Mouse (Mus musculus): ENCODE measurements at regions not wholly inside any gene's neighbourhood (a gene's known extent, or its start where the extent isn't known, plus 50 kb on each side); places are given as distances from the start of the nearest gene placed in this dataset.

DNA sequence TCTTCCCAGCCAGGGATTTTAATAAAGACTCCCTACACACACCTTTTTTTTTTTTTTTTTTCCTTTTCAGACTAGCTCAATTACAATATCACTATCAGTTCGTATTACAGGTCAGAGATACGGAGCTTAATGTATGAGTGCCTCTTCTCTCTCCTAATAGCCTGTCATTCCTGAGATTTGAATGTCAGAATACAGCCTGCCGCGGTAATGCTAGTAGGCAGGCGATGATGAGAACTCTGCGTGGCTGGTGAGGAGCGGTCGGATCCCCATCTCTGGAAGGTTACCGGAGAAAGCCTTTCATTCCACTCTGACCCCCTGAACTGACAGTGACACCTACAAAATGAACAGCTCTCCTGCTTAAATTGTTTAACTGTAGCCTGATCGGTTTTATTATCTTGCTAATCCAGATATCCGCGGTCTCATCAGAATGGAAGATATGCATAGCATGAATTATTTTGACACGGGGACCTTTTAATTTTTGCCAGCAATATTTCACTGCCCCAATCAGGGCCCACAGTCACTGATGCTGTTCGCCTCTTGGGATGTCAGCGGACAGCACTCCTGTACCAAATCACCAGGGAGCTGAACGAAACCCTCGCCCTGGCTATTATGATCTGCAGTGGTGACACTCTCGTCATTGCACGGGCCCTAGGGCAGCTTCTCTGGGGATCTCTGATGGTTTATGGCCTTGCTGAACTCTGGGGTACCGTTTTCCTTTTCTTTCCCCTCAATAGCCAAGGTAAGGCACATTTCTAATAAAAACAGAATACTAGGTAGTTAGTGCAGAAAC, 690.9 kb downstream of the 1700064H15Rik start:
- no peak for DNase-seq

DNA sequence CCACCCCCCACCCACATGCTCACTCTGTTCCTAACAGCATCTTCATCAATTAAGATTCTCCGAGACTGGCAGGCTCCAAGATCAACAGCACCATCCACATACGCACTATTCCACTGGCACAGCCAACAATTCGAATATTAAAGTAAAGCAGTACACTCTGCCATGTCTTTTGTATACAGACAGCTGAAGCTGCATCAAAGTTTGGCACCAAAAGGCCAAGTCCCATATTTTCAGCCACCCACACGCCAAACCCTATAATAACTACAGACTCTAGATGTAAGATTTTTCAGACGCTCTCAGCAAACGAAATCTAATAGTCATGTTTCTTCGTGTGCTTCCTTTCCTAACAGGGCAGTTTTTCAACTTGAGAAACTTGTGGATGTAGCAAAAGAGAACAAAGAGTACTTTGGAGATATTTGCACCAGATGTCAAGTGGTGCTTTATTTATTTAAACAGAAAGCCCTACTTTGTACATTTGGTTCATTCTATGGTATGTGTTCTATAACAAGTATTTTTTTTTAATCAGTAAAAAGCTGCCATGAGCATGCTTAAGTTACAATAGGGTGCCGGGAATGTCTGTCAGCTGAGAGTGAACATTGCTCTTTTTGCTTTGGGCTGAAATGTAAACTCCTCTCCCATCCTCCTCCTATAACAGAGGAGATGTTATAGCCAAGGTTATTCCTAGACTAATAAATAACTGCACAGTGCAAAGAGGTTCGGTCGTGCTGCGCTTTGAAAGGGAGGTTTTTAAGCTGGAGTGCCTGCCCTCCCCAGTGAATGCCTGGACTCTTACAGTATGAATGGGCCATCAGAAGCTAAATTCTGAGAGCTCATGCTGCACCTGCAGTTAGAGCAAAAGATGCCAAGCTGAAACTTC, 686.9 kb downstream of the 1700064H15Rik start:
- no peak for DNase-seq

DNA sequence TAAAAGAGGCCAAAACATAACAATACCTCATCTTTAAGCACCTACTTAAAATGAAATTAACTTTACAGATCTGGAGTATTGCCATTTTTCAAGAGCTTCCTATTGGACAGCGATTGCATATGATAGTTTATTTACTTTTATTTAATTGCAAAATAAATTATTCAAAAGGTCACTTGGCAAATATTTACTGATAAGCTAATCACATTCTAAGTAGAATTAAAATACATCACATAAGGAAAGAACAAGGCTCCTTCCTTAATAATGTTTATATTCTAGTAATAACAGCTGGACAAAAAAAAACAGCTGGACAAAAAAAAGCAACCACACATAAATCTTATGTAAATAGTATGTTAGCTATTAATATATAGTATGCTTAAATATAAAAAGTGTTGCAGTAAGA, 668.1 kb downstream of the 1700064H15Rik start:
- DNase-seq: no peak

DNA sequence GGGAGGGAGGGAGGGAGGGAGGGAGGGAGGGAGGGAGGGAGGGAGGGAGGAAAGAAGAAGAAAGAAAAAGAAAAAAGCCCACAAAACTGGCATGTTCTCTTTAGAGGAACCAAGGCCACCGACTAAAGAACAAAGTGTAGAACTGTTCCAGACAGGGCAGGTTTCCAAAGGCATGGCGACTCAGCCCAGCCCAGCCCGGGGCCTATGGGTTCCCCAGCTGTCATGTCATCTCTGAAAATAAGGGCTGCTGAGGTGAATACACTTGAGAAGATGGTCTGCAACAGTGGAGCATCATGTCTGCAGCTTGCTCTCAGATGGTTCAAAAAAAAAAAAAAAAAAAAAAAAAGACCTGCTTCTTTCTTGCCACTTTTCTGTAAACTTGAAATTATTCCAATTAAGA, 639.8 kb downstream of the 1700064H15Rik start:
- DNase-seq: no peak

DNA sequence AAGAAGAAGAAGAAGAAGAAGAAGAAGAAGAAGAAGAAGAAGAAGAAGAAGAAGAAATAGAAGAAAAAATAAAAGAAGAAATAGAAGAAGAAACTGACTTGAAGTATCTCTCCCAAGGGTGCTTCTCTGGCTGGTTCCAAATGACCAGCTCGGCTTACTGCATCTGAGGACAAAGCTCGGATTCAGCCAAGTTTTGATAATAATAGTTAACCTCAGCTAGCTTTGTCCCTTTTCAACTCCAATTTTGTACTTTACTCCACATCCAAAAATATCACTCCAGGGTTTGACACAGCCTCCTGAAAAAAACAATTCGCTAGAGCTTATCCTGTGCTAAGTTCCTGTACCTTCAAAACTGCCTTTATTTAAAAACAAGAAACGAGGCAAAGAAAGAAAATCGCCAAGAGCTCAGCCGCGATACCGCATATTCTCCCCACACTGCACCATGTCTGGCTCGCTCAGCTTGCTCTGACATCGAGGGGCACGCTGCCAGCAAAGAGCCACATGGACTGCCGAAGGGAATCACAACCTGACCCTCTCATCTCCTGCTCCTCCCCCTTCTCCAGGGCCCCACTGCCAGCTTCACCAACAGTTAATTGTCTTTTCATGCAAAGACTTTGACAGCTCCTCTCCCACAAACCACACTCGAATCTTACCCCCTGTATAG, 638.8 kb downstream of the 1700064H15Rik start:
- DNase-seq: peak; percentile 55

DNA sequence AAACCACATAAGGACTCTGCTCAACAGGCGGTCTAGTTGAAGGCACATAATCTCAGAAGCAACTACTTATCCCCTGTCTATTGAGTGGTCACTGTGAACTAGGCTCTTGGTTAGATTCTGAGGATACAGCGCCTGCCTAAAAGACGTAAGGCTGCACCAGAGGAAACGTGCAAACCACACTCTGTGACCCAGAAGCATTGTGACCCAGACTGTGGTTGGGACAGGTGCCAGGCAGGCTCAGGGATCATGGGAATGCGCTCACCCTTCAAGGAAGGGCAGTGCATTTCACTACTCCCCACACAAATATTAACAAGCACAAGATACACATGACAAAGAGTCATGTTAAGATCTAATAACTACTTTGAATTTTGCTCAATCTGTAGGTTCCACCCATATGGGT, 628.3 kb downstream of the 1700064H15Rik start:
- DNase-seq: peak; percentile 23

DNA sequence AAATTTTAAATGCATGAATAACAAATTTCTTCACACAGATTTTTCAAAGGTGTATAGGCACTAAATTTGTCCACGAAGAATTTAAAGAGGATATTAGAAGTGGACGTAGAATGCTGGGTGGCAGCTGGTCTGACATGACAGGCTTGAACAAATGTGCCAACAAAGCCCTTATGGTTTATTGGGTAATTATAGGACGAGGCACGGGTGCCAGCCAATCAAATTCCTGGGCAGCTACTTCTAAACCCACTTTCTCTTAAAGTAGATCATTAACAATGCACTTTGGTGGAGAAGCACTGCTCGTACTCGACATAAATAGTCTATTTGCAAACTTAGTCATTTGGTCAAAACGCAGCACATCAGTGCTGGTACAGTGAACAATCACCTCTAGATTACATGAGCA, 626.4 kb downstream of the 1700064H15Rik start:
- no peak for DNase-seq

DNA sequence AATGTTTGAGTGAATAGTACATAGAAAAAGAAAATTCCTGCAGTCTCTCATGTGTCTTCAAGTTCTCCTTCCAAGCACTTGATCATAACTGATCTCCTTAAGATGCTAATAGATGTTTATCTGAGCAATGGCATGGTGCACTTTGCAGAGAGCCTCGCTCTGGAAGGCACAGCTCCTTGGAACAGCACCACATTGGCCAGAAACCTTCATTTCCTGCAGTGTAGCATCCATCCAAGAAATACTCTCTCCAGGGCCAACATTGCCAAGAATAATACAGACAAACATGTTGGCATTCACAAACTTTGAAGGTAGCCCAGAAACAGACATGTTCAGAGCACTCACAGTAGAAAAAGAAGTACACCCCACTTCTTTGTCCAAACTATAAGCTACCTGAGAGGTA, 623.7 kb downstream of the 1700064H15Rik start:
- DNase-seq: no peak

DNA sequence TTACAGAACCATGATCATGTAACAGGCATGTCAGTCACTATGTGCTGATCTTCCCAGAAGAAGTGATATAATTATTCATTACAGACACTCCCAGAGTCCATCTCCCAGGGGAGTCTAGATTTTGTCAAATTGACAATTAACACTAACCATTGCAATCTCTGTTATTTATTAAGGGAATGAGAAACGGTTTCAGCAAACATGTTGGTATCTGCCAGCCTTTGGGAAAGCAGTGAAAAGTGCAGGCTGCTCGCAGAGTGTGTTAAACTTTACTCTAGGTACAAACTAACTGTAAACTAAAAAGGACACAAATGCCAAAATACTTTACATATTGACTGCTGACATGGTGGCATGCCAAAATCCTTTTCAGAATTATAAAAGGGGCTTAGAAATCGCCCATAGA, 583.9 kb downstream of the 1700064H15Rik start:
- no peak for DNase-seq

DNA sequence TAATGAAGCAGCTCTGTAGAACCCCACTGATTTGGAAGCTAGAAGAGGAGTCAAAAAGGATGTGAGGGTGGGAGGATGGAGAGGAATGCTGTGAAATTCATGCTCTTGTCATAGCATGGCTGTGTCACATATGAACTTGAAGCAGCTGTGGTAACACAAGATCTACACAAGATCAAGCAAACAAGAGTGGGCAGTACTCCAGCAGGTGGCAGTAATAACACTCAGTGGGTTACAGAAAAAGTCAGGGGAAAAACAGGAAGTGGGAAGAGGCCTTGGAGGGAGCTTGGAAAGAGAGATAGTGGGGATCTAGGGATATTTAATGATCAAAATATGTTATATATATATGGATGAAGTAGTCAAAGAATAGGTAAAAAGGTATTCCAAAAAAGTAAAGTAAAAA, 582.5 kb downstream of the 1700064H15Rik start:
- no peak for DNase-seq

DNA sequence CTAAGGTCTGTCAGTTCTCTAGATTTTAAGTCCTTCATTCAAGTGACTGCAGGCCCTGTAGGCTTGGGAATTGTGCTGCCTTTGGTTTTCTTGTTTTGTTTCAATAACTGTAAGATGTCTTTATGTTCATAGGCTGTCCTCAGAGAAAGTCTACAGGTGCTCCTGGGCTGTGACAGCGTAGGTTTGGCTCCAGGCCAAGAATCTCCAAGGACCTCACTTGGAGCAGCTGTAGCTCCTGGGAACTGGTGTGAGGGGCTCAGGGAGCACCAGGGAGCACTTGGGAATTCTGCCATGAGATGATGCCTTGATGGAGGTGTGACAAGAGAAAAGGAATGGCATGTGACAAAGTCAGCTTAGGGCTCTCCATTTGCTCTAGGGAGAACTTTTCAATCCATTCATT, 581.9 kb downstream of the 1700064H15Rik start:
- no peak for DNase-seq

DNA sequence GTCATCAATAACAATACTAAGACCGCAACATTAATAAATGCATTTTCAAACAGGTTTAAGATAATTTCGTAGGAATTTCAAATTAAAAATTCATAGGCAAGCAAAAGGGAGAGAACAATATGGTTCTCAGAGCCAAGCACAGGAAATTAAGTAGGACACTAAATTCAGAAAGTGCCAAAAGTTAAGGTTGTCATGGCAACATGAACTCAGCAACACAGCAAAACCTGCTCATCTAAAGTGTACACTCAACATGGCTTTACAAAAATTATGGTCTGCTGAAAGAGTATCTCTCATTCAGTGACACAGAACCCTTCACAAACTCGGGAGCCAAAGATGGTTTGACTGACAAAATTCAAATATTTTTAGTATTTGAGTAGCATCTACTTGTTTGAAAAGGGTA, 572.5 kb downstream of the 1700064H15Rik start:
- no peak for DNase-seq

DNA sequence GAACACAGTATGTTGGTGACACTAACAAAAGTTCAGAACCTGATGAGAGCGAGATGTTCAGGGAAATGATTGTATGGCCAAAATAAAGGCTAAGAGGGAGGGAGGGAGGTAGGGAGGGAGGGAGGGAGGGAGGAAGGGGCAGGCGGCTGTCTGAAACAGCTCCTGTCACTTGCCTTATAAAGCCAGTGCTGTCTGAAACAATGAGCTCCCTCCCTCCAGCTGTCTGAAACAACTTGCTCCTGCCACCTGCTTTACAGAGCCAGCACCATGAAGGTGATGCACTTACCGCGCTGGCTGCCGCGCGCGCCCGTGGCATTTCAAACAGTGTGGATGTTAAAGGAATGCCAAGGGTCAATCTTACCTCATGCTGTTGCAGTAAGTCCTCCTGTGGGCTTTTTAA, 571.9 kb downstream of the 1700064H15Rik start:
- no peak for DNase-seq

DNA sequence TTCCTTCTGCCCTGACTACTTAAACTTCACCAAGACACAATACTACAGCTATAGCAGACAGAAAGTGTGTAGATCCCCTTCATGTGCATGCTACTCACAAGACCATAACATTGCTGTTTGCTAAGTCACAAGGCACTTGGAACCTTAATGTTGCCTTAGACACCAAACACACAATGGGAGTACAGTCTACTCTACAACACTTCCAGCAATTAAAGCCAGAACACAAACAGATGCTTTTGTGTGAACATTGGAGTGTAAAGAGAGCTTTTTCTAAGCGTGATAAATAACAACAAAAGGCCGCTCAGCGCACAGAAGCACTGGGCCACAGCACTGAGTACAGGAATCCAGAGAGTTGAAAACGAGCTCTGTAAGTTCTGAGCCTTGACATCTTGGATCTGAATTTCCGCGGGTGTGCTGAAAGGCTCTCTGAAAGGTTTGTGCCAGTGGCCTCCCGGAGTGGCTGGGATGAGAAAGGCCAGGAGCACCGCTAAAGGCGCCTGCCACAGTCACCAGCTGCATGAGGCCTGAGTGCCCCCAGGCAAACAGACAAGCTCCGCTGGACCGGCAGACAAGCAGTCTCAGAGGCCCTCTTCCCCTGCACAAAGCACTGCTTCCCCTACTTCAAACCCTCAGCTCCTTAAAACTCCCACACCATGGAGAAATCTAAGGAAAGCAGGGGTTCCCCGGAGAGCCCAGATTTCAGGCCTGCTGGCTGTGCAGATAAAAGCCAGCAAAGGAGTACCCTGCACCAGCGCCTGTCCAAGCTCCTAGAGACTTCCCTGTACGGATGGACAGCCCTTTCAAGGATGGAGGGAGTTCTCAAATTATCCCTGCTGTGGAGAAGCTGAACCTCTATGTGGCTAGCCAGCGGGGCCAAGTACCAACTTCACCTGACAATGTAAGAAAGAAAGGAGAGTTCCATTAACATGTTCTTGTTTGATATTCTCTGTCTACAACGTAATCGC, 568.3 kb downstream of the 1700064H15Rik start:
- no peak for DNase-seq

DNA sequence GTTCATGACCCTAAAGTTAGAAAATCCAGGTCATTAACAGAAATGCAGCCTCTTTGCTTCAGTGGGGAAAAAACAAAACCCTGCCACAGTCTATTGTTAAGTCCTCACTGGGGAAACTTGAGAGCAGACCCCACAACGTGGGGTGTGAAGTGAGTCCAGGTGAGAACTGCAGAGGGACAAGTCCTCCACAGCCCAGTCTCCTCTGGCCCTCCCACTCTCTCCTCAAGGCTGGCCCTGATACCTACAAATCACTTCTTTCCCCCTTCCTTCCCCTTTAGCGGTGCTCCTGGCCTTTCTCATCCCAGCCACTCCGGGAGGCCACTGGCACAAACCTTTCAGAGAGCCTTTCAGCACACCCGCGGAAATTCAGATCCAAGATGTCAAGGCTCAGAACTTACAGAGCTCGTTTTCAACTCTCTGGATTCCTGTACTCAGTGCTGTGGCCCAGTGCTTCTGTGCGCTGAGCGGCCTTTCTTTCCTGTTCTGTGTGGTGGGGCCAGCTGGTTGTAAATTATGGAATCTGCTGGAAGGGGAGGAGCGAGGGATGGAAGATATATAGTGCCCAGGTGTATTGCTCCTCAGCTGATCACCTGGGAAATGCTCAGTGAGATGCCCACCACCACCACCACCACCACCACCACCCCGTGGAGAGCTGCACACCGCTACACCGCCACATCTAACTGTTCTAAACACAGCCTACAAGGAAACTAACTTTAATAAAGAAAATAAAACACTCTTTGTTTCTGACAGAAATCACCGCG, 566.8 kb downstream of the 1700064H15Rik start:
- no peak for DNase-seq

DNA sequence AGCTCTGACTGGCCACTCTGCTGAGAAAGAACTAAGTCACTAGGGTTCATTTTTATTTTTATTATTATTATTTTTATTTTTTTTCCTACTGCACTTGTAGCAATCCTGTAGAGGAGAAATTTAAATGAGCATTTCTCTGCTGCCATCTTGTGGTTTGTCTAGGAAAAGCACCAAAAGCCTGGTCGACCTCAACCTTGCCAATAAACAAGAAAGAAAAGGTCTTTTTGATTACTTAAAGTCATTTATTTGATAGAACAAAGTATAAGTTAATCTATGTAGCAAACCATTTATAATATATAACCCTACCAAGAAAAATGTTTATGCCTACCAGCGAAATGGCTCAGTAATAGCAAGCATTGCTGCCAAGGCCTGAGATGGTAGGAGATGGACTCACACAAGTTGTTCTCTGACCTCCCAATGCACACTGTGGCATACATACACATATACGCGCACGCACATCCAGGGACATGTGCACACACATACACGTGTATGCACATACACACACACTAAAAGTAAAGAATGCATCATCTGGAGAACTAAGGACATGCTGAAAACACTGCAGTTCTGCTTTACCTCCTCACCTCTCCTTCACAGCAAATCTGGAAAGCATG, 566.1 kb downstream of the 1700064H15Rik start:
- DNase-seq: peak; percentile 26

DNA sequence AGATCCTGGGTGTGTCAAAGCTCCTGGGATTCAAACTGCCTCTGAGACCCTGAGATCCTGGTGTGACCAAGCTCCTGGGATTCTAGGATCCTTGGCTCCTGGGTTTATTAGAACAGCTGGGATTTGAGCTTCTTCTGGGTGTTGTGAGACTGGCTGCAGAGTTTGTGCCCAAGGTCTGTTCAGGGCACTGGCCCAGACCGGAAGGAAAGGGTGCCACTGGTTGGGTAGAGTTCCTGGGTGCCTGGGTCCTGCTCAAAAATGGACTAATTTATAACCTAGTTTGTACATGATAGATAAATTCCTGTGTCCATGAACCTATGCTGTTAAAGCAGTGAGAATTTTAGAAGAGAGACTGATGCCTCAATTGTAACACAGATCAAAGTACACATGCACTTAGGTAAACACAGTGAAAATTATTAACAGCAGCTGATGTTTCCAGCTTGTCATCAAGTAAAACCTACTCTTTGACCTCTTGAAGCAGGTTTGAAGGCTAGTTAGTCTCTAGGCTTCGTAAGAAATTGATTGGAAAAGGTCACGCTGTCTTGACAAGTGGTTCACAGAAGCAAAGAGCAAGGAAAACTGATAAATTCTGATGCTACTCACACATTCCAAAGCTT, 561.2 kb downstream of the 1700064H15Rik start:
- peak; percentile 51 for DNase-seq
